Mouse (Mus musculus): ENCODE data around the gene Grip1.

Grip1 gene

DNA sequence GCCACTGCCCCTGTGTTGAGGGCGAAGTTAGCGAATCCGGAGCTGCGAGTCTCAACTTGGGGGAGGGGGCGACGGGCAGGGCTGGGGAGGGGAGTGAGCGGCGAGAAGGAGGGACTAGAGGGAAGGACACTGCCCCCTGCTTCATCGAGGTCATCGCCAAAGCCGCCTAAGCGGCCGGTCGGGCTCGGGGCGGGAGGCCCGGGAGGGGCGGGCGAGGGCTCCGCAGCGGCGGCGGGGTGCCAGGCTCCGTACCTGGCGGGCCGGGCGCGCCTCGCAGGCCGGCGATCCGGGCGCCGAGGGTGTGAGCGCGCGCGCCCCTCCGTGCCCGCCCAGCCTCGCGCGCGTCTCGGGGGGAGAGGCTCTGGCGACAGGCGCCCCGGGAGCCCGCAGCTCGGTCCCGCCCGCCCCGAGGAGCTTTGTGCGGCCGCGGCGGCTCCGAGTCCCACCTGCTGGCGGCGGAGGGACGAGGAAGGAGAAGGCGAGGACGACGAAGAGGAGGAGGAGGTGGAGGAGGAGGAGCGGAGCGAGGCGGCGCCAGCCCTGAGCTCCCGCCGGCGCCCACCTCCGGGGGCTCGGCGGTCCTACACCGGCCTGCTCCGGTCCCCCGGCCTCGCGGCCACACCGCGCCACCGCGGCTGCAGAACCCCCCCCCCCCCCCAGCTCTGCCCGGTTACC, at the start of gene Grip1:
Gene Grip1 (plus strand): TSS at position 400 of the 675 bp plus-strand sequence.
- DNase-seq (ENCODE audit: low spot score in 2 of 2): no peak

DNA sequence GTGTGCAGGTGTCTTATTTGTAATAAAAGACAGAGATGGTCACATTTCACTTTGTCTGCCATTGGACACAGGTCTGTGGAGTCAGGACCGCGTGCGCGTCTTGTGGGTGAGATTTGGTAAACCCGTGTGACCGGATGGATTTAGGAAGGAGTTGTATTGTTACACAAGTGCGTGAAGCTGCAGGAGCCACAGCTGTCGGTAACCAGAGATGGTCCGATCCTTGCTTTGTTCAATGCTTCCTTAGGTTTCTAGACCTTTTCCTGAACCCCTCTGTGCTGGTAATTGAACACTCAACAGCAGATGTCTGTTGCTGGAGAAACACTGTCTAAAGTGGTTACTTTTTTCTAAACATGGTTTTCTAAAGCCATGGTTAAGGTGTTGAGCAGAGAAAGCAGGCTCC, 48.5 kb upstream of the Grip1 start:
- DNase-seq (ENCODE audit: low spot score in 2 of 2): no peak

DNA sequence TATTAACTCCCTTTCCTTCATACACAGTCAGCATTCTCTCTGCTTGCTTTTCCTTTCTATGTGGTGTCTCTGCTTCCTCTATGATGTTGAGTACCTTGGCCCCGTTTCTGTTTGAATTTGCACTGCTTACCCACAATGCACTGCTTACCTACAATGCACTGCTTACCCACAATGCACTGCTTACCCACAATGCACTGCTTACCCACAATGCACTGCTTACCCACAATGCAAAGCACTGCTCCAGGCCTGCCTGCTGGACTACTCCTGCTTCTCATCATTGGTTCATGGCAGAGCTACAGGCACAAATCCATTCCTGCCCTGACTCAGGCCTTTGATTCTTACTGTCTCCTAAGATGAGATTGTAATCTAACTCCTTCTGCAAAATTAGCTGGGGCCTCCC, 48.0 kb upstream of the Grip1 start:
- DNase-seq (ENCODE audit: low spot score in 2 of 2): no peak

DNA sequence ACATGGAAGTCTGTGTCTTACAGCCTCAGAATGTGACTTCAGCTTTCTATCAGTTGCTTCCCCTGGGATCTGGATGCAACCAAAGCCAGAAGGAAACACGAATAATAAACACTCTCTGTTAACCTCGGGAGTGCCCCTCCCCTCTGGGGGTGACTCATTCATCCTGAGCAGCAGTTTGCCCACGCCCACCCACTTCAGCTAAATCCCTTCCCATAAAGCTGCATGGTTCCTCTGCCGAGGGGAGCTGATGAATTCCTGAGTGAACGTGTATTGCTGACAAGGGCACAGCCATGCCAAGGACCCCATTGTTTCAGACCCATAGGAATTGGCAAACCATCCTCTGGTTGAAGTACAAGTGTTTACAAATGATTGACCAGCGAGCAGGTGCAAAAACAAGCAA, 45.3 kb upstream of the Grip1 start:
- DNase-seq (ENCODE audit: low spot score in 2 of 2): peak in 1 of 2 experiments; percentile 9

DNA sequence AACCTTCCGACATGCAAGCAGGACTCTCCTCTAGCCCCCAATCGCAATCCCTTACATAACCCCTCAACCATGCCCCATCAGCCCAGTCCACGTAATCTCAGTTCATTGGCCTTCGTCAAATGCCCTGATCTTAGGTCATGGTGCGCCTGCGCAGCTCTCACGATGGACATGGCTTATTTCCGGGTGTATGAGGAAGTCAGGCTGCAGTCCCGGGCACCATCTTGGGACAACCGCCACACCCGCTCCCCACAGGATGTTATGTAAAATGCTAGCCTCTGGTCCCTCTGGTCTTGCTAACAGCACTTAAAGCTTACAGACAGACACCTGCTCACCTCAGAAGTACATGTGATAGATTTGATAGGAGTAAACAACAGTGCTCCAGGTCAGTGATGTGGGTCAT, 40.4 kb upstream of the Grip1 start:
- DNase-seq (ENCODE audit: low spot score in 2 of 2): no peak

DNA sequence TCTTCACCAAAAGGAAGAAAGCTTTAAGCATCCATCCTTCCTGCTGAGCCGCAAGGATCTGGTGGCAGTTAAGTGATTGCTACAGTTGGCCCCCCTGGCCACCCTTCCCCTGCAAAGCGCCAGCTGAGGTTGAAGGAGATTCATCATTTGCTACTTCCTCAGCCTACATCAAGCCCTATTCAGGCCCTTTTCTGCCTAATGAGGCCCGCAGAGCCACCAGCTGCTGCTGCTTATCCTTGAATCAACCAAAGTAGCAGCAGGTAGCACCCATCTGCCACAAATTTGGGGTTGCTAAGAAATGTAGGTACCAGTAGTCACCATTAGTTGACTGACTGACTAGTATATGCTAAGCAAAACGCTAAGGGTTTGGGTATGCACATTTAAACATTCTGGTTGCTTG, 38.5 kb upstream of the Grip1 start:
- DNase-seq (ENCODE audit: low spot score in 2 of 2): no peak

DNA sequence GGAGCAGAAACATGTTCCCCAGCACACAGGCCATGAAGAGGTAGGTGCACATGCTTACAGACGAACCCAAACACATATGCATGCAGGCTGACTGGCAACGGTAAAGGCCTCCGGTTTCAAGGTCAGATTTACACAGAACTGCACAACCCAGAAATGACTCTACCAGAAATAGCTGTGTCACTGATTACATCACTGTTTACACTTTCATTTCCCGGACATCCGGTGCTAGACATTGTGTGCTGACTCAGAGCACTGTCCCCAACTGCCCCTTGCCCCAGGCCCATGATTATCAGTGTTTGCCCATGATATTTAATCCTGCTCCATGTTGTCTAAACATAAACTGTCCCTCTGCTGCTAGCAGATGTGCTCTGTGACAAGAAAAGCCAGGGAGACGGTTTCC, 32.2 kb upstream of the Grip1 start:
- DNase-seq (ENCODE audit: low spot score in 2 of 2): no peak

DNA sequence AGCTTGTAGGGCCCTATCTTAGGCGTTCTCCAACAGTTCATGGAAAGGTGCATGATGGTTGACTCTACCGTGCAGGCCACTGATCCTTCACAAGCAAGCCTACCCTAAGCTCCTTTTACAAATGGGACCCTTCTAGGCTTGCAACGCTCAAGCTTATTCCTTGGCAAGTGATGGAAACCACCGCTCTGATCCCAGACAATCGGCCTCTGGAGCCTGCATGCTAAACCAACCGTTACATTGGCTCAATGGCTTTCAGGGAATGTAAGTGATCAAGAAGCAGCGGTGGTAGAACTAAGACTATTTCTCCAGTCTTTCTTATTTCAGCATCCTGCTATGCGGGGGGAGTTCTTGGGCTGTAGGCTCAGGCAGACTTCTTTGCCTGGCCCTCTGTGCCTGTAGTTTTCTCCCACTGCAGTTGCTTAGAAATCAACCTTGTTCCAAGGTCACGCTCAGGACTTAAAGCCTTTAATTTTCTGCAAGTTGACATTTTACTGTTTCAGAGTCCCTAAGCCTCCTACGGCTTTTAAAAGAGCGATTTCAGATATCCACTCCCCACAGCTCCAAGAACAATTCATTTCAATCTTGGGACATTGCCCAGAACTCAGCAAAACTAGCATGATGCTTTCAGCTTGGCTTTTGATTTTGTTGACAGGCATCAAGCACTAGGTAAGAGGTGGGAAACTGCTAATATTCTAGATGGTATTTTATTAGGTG, 29.7 kb upstream of the Grip1 start:
- no peak for DNase-seq (ENCODE audit: low spot score in 2 of 2)

DNA sequence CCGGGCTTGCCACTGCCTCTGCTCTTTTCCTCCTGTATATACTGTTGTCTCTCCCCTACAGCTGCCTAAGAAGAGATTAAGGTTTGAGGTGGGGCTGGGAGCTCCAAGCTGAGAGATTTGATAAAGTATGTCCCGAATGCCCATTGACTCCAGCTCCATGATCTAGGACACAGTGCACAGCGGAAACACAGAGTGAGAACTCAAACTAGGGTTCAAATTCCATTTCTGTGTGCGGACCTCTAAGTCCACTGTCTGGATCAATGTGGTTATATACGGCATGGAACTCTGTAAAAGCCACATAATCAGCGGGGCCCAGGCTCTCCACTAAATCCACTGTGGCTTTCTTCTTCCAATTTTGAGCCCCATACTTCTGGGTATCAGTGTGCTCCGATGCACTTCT, 26.0 kb upstream of the Grip1 start:
- DNase-seq (ENCODE audit: low spot score in 2 of 2): no peak

DNA sequence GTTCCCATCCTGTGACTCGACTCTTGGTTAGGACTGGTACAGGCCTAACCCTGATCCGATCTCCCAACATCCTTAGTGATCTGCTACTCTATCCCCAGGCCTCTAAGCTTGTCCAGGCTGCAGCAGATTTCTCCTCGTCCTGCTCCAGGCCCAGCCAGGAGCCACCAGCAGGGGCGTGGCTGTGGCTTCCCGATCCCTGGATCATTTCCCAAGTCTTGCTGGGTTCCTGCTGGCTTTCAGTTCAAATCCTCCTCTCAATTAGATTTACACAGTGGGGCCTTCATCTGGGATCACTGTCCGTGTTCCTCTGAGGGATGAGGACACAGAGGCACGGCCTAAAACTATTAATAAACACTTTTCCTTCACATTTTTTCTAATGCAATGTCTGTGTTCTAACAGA, 25.5 kb upstream of the Grip1 start:
- no peak for DNase-seq (ENCODE audit: low spot score in 2 of 2)

DNA sequence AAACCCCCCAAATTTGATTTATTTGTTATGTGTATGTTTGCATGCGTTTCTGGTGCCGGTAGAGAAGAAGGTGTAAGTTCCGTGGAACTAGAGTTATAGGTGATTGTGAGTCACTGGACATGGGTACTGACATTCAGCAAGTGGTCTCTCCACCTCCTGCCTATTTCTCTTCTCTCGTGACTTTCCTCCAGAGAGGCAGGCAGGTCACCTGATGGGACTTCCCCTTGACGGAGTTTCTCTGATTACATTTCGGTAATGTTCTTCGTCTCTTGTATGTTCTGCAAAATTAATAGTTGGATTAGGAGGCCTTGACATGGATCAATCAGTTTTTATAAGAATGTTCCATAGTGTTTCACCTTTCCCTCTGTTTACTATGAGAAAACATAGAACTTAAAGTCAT, 23.4 kb upstream of the Grip1 start:
- no peak for DNase-seq (ENCODE audit: low spot score in 2 of 2)

DNA sequence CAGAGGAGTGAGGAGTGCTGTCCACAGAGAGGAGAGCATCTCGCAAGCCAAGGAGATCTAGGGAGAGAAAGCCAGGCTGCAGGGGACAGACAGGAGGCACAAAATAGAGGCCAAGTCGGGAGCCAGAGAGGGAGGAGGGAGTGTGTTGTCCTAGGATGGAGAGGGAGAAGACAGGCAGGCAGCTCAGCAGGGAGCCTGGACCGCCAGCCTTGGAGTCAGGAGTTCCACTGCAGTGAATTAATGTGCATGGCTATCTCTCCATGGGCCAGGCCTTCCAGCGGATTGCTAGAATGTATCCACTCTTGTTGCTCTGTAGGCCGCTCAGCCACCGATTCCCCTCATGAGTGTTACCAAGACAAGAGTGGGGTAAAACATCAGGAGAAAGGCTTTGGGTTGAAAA, 21.8 kb upstream of the Grip1 start:
- no peak for DNase-seq (ENCODE audit: low spot score in 2 of 2)

DNA sequence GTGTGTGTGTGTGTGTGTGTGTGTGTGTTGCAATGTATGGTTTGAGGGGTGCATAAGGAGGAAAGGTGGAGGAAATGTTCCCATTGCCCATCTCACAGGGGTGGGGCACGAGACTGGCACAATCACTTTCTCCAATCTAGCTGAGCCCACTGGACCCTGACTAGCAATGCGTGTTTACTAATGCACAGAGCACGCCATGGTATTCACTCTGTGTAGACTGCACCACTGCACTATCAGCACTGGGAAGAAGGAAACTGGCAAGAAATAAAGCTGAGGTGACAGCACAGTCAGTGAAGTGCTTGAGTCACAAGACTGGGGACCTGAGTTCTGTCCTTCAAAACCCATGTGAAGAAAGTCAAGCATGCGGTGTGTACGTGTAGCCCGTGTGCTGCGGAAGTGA, 17.8 kb upstream of the Grip1 start:
- no peak for DNase-seq (ENCODE audit: low spot score in 2 of 2)

DNA sequence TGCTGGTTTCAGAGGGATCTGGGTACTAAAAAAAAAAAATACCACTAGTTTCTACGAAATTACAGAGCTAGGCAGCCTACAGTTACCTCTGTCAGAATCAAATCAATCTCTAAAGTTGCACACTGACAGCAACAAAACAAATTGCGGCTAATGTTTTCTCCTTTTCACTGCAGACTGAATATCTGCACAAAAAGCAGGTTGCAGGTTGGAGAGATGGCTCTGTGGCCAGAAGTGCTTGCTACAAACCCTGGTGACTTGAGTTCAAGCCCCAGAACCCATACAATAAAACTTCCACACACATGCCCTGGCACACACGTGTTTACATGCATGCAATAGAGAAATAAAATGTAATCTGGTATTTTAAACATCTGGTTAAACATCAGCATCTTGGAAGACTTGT, 16.3 kb upstream of the Grip1 start:
- no peak for DNase-seq (ENCODE audit: low spot score in 2 of 2)

DNA sequence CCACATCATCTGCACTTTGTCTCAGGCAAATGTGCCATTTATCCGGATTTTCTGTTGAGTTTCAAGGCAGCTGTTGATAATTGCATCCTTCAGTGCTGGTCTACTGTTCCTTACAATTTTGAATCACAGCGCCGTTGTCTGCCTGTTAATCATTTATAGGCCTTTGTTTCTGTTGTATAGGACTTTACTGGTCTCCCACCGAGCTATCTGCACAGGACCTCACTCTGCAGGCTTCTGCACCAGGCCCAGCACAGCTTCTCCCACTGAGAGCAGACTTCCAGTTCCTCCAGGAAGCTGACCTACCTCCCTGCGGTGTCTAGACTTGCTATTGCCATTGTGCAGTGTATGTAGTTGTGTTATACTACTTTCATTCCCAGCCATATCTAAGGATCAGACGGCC, 11.9 kb upstream of the Grip1 start:
- no peak for DNase-seq (ENCODE audit: low spot score in 2 of 2)

DNA sequence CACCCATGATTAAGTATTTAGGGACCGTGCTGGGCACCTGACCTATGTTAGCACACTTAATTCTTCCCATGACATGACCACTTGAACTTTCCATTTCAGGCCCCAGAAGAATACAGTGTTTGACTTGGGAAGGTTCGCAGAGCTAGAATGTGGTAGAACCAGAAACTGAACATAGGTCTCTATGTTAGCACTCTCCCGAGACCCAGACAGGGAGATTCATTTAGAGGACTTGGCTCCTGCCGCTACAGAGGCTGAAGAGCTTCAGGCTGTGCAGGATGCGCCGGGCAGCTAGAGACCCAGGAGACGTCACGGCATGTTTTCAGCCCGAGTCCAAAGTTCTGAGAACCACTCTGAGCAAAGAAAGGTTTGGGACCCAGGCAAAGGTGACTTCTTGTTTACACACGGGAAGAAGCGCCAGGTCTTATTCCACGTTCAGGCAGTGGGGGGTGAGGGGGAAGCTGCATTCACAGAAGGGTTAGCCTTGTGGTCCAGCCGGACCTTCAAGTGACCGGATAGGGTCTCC, 6.2 kb upstream of the Grip1 start:
- DNase-seq (ENCODE audit: low spot score in 2 of 2): no peak

DNA sequence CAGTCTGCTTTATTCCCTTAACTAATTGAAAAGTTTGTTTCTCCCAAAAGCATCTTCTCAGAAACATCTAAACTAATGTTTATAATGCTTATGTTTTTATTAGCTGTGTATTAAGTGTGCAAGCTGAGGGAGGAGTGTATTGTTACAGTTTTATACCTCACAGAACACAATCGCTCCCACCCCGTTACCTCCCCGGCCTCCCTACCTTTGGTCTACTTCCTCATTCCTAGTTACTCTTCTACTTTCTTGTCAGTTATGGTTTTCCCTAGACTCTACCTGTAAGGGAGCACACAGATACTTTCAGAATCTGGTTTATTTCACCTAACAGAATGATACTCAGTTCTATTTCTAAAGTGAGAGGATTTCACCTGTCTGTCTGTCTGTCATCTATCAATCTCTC, 5.7 kb upstream of the Grip1 start:
- DNase-seq (ENCODE audit: low spot score in 2 of 2): no peak

DNA sequence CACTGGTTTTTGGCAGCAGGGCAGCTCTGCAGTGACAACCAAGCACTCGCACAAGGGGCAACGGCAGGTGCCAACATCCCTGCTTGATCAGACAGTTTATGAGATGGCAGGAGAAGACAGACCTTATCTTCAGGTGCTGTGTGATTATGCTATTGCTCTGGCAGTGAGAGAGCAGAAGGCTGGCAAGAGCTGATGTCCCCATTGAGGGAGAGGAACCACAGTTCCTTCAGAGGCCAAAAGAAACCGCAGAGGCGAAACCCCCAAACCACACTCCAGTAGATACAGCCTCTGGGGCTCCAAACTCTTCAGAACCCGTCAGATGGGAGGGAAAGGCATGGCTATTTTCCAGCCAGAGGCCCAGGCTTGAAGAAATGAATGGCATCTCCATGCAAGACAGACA, 932 bp upstream of the Grip1 start:
- no peak for DNase-seq (ENCODE audit: low spot score in 2 of 2)

DNA sequence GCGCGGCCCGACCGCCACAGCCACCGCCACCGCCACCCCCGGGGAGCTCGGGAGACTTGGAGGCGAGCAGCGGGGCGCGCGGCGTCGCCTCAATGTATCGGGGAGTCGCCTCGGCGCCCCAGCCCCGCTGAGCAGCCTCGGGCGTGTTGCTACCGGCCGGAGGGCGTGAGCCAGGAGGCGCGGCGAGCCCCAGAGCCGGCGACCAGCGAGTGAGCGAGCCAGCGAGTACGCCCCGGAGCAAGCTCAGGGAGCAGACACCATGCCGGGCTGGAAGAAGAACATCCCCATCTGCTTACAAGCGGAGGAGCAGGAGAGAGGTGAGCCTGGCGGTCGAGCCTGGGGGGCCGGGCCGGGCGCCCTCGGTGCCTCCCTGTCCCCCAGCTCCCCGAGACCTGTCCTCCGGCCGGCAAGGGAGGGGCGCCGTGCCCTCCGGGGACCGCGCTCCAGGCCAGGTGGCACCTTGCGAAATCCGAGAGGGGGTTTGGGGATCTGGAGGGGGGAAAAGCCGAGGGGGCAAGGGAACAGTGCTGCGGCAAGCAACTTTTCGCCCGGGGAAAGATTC, 557 bp downstream of the Grip1 start:
- no peak for DNase-seq (ENCODE audit: low spot score in 2 of 2)

DNA sequence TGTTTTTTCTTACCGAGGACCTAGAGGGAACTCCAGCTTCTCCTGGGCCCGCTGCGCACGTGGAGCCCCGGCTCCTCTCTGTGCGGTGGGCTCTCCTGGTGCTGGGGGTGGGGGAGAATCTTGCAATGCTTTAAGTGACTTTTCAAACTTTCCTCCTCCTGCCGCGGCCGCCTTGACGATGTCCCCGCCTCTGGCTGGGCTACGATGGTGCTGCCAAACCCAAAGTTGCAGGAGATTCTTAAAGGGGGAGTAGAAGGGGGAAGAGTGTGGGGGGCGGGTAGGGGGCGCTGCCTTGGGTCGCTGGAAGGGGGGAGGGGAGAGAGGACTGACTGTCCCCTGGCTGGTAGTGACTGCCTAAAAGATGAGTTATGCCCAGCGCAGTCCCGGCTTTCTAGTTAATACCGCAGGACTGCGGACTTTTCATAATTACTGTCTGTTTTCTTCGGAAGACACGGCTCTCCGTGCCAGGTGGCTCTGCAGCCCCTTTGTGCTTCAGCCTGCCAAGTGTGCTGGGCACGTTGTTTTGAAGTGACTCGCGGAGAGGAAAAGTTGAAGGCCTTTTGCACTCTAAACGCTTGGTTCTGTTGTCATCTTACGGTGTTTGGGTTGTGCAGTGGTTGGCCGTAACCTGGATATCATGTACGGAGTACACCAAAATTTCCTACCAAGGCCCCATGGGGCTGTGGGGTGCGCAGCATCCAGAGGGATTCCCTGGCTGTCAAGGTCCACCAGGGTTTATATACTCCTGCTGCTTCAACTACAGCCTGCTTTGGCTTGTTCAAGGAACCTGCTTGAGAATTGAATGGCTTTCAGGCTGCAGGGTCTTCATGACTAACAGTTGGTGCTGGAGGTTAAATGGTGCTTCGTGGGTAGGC, 1.3 kb downstream of the Grip1 start:
- DNase-seq (ENCODE audit: low spot score in 2 of 2): no peak

DNA sequence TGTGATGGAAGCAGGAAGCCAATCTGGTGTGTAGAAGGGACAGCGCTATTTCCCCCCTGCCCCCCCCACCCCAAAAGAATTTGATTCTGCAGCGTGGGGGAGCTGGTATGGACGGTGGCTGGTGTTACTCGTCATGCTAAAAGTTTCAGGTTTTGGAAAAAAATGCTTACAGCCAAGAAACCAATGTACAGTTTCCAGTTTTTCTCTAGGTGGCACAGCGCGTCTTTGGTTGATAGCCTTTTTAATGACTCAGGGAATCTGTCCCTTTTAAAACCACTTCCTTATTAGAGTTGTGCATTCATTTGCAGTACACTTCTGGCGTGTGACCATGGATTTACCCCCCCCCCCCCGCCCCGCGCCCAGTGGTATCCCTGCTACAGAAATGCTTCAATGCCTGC, 1.9 kb downstream of the Grip1 start:
- DNase-seq (ENCODE audit: low spot score in 2 of 2): no peak

DNA sequence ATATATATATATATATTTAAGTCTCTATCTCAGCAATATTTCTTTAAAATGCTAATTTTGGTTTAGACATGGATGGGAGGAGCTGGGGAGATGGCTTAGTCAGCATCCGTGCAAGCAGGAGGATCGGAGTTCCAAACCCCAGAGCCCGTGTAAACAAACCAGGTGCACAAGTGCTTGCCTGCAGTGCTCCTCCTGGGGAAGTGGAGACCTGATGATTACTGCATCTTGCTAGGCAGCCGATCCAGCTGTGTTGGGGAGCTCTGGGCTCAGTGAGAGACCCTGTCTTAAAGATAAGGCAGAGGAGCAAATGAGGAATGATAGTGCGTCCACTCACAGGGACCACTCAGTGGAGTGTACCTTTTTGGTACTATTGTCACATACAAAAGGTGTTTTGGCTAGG, 3.5 kb downstream of the Grip1 start:
- DNase-seq (ENCODE audit: low spot score in 2 of 2): no peak
